Mouse (Mus musculus) layer of hippocampus, postnatal 25 days (tissue): ENCODE measurements around the gene Rfc1. TPM values are rescaled to one million over a fixed set of nuclear protein-coding genes. Genes with fewer than 3 reads are reported as not detected.

Experiments
- DNase-seq, 2 experiments: peaks; one replicate each; pipeline ENCODE4 v3.0.0; 2022; ENCODE audit warnings: mixed read lengths in 2 of 2, low spot score in 1 of 2; ENCODE audit errors: extremely low spot score in 1 of 2
- total RNA-seq, 2 experiments: library from RNA; stranded (reverse); gene quantifications; 2 replicates each; pipeline ENCODE4 v1.2.3; 2021

Rfc1 gene
- total RNA-seq, 2 experiments from 2014 or later = 28.5 to 29.5 TPM

GRCm38 (mm10) chr5:65217305-65218269 is 117.9 kb downstream of the Rfc1 start:
- peak in 1 of 2 experiments; percentile 20 for DNase-seq

DNA sequence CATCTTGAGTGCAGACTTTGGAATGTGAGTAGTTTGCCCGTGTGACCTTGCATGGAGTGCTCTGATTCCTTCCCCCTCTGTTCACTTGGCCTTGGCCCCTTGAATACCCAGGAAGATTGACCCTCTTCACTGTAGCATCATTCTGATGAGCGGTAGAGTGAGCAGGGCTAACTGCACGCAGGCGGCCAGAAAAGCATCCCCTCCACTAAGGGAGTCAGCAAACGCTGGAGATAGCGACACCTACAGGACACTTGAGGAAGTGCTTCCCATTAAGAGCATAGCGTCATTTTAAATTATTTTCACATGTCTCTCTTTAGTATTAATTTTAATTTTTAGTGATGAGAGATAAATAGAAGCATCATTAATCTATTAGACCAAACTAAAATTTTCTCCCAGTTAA is 122.1 kb downstream of the Rfc1 start:
- DNase-seq = peak in 1 of 2 experiments; percentile 44

Other genes starting within 250 kb of the Rfc1 start
- gene Tmem156, start 243.5 kb downstream of the Rfc1 start, total RNA-seq = under 1 TPM; 0.40 to 0.69 TPM
- gene Klhl5, start 228.1 kb downstream of the Rfc1 start, total RNA-seq = 10 to 100 TPM; 63.6 to 69.3 TPM
- gene Wdr19, start 136.0 kb downstream of the Rfc1 start, total RNA-seq = 10 to 100 TPM; 17.8 to 23.4 TPM
- gene Klb, start 12.6 kb upstream of the Rfc1 start, total RNA-seq = under 1 TPM; 0.62 to 0.73 TPM
- 100 to 1,000 TPM; 604 to 704 TPM for gene Rpl9, start 55.8 kb upstream of the Rfc1 start, total RNA-seq
- 10 to 100 TPM; 27.7 to 34.2 TPM for gene Lias, start 55.8 kb upstream of the Rfc1 start, total RNA-seq
- 10 to 100 TPM; 27.8 to 29.1 TPM for gene Ugdh, start 100.3 kb upstream of the Rfc1 start, total RNA-seq
- 1 to 10 TPM in 1 of 2 experiments, not detected in 1; 1.8 TPM for gene Gm43552, start 157.2 kb upstream of the Rfc1 start, total RNA-seq
- 100 to 1,000 TPM; 158 to 162 TPM for gene Smim14, start 201.5 kb upstream of the Rfc1 start, total RNA-seq
- gene Ube2k, start 201.6 kb upstream of the Rfc1 start, total RNA-seq = 100 to 1,000 TPM; 130 to 134 TPM